Mouse (Mus musculus) ES-Bruce4 (cell line): ENCODE data around the gene Med13l. TPM values are rescaled to one million over a fixed set of nuclear protein-coding genes. Genes with fewer than 3 reads are reported as not detected.

Source experiments
- H3K27ac ChIP-seq: 2 replicates; pipeline ENCODE4 v1.5.1; 2012; ENCODE audit warnings: low read length, inconsistent platforms; ENCODE audit not compliant: insufficient read depth
- H3K27me3 ChIP-seq: 2 replicates; pipeline ENCODE4 v1.6.1; 2012; ENCODE audit warnings: mild to moderate bottlenecking, low read length, inconsistent platforms; ENCODE audit not compliant: control insufficient read depth, poor library complexity, insufficient read depth, severe bottlenecking
- H3K36me3 ChIP-seq: 2 replicates; pipeline ENCODE4 v1.6.1; 2012; ENCODE audit warnings: inconsistent platforms, mild to moderate bottlenecking, low read length, moderate library complexity; ENCODE audit not compliant: control insufficient read depth, poor library complexity, insufficient read depth, severe bottlenecking
- H3K4me1 ChIP-seq: one replicate; pipeline ENCODE4 v1.8.1; 2011; ENCODE audit warnings: low read length; ENCODE audit not compliant: control insufficient read depth, insufficient read depth
- H3K4me3 ChIP-seq: 2 replicates; pipeline ENCODE4 v1.5.1; 2011; ENCODE audit warnings: low read depth, mild to moderate bottlenecking, low read length
- H3K9ac ChIP-seq: 2 replicates; pipeline ENCODE4 v1.6.1; 2012; ENCODE audit warnings: low read depth, mild to moderate bottlenecking, inconsistent platforms; ENCODE audit not compliant: poor library complexity, severe bottlenecking
- H3K9me3 ChIP-seq: replicated peaks from 2 replicates; pipeline ENCODE4 v1.6.1; 2012; ENCODE audit warnings: mild to moderate bottlenecking, low read length, inconsistent platforms; ENCODE audit not compliant: control insufficient read depth, poor library complexity, insufficient read depth, severe bottlenecking
- CTCF ChIP-seq: IDR thresholded peaks from one replicate; pipeline ENCODE4 v1.8.1; 2011; ENCODE audit warnings: low read depth, low read length
- EP300 ChIP-seq: IDR thresholded peaks from 2 replicates; pipeline ENCODE4 v1.6.1; 2011; ENCODE audit warnings: low read depth, low read length; ENCODE audit not compliant: insufficient read depth
- POLR2A ChIP-seq: IDR thresholded peaks from one replicate; pipeline ENCODE4 v1.8.1; 2011; ENCODE audit warnings: low read length; ENCODE audit not compliant: insufficient read depth
- polyA plus RNA-seq: library from polyadenylated mRNA; stranded (reverse); fragments of >200 nt; gene quantifications from 2 replicates; pipeline ENCODE4 v1.2.4, GENCODE M21; 2011; ENCODE audit warnings: low read depth; ENCODE audit not compliant: missing spikeins, insufficient read depth, insufficient read length

Gene Med13l
- polyA plus RNA-seq, 1 experiment, result 43.9 TPM

- peaks cover 22% of the 10 kb centered on the region for H3K36me3 ChIP-seq
- H3K9ac ChIP-seq, result no peak overlapping the region
- no peaks in the 10 kb centered on the region for H3K9me3 ChIP-seq
- no peaks in the 10 kb centered on the region for H3K4me1 ChIP-seq
- TF ChIP-seq CTCF (no peak), EP300 (no peak), POLR2A (no peak)
- no peaks in the 10 kb centered on the region for H3K27me3 ChIP-seq
- no peak overlapping the region for H3K4me3 ChIP-seq
- no peak overlapping the region for H3K27ac ChIP-seq
These were observed 162.0 kb downstream of the Med13l start for GRCm38 (mm10) chr5:118722456-118722855.

GRCm38 (mm10) chr5:118725425-118725824 lies 164.9 kb downstream of the Med13l start:
- peaks cover 46% of the 10 kb centered on the region for H3K36me3 ChIP-seq
- H3K9ac ChIP-seq, result no peak overlapping the region
- H3K4me1 ChIP-seq, result no peaks in the 10 kb centered on the region
- no peaks in the 10 kb centered on the region for H3K9me3 ChIP-seq
- no peak for TF ChIP-seq EP300
- TF ChIP-seq POLR2A, result no peak
- no peak for TF ChIP-seq CTCF
- no peak overlapping the region for H3K27ac ChIP-seq
- H3K27me3 ChIP-seq, result no peaks in the 10 kb centered on the region
- no peak overlapping the region for H3K4me3 ChIP-seq

DNA sequence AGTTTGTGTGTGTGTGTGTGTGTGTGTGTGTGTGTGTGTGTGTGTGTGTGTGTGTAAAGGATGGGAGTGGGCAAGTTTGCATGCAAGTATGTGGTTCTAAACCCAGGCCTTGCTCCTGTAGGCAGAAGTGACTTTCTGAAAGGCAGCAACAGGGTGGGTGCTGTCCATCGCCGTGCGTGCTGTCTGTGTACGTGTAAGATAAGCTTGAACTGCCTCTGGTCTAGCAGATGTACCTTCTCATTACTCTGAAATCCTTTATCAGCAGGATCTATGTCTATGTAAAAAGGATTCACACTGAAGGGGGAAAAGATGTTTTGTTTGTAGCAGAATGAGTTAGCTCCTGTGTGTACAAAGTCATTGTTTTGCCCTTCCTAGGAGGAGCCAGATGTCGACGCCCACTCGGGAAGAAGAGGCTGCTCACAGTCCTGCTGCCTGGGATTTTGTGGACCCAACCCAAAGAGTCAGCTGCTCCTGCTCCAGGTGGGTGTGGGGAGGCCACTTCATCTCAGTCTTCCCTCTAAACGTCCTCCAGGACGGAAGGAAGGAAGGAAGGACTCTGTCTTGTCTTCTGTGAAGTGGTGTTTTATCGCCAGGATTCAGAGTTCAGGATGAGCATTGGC lies 165.5 kb downstream of the Med13l start:
- H3K4me3 ChIP-seq, result no peak overlapping the region
- H3K4me1 ChIP-seq, result no peaks in the 10 kb centered on the region
- no peaks in the 10 kb centered on the region for H3K27me3 ChIP-seq
- H3K36me3 ChIP-seq, result peaks cover 50% of the 10 kb centered on the region
- no peak overlapping the region for H3K9ac ChIP-seq
- H3K9me3 ChIP-seq, result no peaks in the 10 kb centered on the region
- TF ChIP-seq POLR2A, result no peak
- no peak for TF ChIP-seq CTCF
- TF ChIP-seq EP300, result no peak
- no peak overlapping the region for H3K27ac ChIP-seq

- H3K36me3 ChIP-seq, result peaks cover 49% of the 10 kb centered on the region
- TF ChIP-seq CTCF, result no peak
- TF ChIP-seq EP300, result no peak
- TF ChIP-seq POLR2A, result no peak
These were observed 166.9 kb downstream of the Med13l start for GRCm38 (mm10) chr5:118727336-118727735.

DNA sequence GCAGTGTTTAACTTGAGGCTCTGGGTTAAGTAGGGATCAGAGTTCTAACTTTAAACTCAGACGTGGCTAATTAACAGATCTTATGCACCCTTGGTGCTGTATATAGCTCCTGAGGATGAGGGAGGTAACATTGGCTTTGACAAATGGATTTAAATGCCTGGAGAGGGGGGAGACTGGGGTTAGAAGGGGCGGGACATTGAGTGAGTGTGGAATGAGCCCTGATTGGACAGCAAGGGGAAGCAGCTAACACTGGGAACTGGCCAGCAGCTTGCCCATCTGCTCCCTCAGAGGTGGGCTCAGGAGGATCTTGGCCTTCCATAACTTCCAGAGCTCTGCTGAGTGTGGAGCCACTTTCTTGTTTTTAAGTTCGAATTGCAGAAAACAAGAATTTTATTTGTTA lies 171.7 kb downstream of the Med13l start:
- peaks cover 46% of the 10 kb centered on the region for H3K36me3 ChIP-seq
- no peak overlapping the region for H3K27ac ChIP-seq
- TF ChIP-seq EP300 (no peak), CTCF (no peak), POLR2A (no peak)
- no peak overlapping the region for H3K9ac ChIP-seq
- no peaks in the 10 kb centered on the region for H3K9me3 ChIP-seq
- no peaks in the 10 kb centered on the region for H3K27me3 ChIP-seq
- H3K4me1 ChIP-seq, result no peaks in the 10 kb centered on the region
- no peak overlapping the region for H3K4me3 ChIP-seq

More at GRCm38 (mm10) chr5:118727336-118727735, 166.9 kb downstream of the Med13l start:
- no peak overlapping the region for H3K9ac ChIP-seq
- H3K27me3 ChIP-seq, result no peaks in the 10 kb centered on the region
- no peaks in the 10 kb centered on the region for H3K4me1 ChIP-seq
- H3K9me3 ChIP-seq, result no peaks in the 10 kb centered on the region
- no peak overlapping the region for H3K4me3 ChIP-seq
- no peak overlapping the region for H3K27ac ChIP-seq

DNA sequence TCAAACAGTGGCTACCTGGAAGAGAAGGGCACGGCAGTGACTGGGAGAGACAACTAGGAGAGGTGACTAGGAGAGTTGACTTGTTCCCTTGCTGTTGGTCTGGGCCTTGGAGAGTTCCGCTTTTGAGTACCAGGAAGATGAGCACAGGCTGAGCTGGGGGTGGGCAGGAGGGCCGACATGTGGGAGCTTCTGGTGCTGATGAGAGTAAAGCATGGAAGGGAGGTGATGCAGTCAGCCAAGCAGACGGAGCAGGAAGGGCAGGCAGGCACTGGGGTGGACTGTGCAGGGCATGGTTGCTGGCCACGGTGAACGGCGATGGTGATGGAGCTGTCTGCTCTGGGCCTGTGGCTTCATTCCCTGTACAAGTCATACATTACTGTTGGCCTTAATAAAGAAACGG lies 172.2 kb downstream of the Med13l start:
- Histone ChIP-seq H3K4me1 (no peaks in the 10 kb centered on the region), H3K36me3 (peaks cover 42% of the 10 kb centered on the region), H3K9ac (no peak overlapping the region), H3K4me3 (no peak overlapping the region), H3K27ac (no peak overlapping the region), H3K27me3 (no peaks in the 10 kb centered on the region), H3K9me3 (no peaks in the 10 kb centered on the region)
- no peak for TF ChIP-seq EP300
- no peak for TF ChIP-seq CTCF
- TF ChIP-seq POLR2A, result no peak
